Mouse (Mus musculus) heart, postnatal 14 days (tissue): ENCODE results near the gene Pagr1a. TPM values are rescaled to one million over a fixed set of nuclear protein-coding genes. Genes with fewer than 3 reads are reported as not detected.

ENCODE experiments used
- DNase-seq, 2 experiments: peaks; one replicate each; pipeline ENCODE4 v3.0.0; 2021 to 2022
- intact Hi-C: fragments of 180-260 bp; cut with DNase I; formaldehyde crosslinking; loops from one replicate; pipeline ENCODE4 v1.15.1; 2025
- total RNA-seq, 2 experiments: library from RNA; stranded (reverse); gene quantifications; 2 replicates each; pipeline ENCODE4 v1.2.3; 2021

Gene Pagr1a
- total RNA-seq, 2 experiments from 2014 or later = 15.2 to 20.6 TPM

GRCm38 (mm10) chr7:127008239-127009019 lies 8.7 kb downstream of the Pagr1a start:
- peak; percentile 80 to 83 for DNase-seq
- intact Hi-C loops = no loop called here

DNA sequence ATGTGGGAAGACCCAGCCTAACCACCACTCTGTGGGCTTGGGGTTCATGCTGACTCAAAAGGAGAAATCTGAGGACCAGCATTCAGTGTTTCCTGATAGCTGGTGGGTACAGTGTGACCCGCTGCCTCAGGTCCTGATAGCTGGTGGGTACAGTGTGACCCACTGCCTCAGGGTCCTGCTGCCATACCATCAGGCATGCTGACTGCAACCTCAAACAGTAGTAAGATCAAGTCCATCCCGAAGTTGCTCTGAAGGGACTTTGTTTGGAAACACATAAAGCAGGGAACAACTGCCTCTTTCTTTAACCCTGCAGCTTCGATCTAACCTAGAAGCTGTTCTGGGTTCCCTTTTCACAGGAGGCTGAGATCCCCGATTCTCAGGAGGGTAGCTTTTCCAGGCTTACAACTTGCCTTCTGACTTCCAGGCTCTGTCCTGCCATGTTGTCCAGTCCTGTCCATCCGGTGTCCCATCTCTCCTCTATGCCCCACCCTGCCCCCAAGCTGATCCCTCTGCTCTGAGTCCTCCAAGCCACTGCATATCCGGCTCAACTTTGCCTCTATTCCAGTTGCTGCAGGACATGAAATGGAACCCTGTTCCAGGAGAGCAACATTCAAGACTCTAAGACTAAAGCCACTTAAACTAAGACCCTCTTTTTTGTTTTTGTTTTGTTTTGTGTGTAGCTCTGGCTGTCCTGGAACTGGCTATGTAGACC lies 9.7 kb downstream of the Pagr1a start:
- intact Hi-C loops = no loop called here
- DNase-seq = no peak

- no peak for DNase-seq
- intact Hi-C loops = no loop called here
Measured at GRCm38 (mm10) chr7:127004122-127004875, 12.9 kb downstream of the Pagr1a start.

GRCm38 (mm10) chr7:127003620-127004019 lies 13.5 kb downstream of the Pagr1a start:
- intact Hi-C loops = no loop called here
- no peak for DNase-seq

GRCm38 (mm10) chr7:126999568-126999967 lies 17.6 kb downstream of the Pagr1a start:
- intact Hi-C loops = no loop called here
- no peak for DNase-seq

GRCm38 (mm10) chr7:126996449-126996848 lies 20.7 kb downstream of the Pagr1a start:
- DNase-seq = no peak
- intact Hi-C loops = no loop called here

GRCm38 (mm10) chr7:126988816-126989215 lies 28.3 kb downstream of the Pagr1a start:
- intact Hi-C loops = no loop called here
- no peak for DNase-seq

DNA sequence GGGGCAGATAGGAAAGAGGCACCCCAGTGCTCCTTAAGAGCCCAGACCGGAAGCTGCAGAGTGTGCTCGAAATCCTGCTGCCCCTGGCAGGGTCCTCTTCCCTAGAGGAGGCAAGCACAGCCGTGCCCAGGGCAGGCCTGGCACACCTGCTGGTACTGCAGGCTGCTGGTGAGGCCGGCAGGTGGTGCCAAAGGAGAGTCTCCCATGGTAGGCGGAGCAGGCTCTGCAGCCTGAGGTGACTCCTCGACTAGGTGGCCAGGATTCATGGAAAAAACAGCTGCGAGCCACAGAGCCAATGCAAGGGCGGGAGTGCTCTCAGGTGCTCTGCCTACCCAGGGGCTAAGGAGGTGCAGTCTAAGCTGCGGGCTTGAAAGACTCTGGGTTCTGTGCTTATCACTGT lies 30.8 kb downstream of the Pagr1a start:
- intact Hi-C loops = loop anchor here (2.0 kb wide), 1 partner anchor 118 kb away; no protein-coding TSS in a partner anchor
- DNase-seq = peak; percentile 36 to 62

- intact Hi-C loops = no loop called here
- peak in 1 of 2 experiments; percentile 44 for DNase-seq
Measured at GRCm38 (mm10) chr7:126984667-126985444, 32.3 kb downstream of the Pagr1a start.

DNA sequence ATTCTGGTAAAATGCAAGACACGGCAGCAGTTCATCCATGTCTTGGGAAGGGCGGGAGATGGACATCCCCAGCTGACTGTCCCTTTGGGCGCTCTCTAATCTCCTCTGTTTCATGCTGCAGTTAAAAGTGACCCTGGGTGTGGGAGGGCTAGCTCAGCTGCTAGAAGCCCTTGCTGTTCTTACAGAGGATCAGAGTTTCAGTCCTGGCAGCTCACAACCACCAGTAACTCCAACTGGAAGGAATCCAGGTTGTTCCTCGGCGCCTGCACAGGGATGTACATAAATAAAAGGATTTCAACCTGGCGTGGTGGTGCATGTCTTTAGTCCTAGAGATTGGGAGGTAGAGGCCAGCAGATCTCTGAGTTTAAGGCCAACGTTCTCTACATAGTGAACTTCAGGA lies 34.0 kb downstream of the Pagr1a start:
- intact Hi-C loops = no loop called here
- no peak for DNase-seq

DNA sequence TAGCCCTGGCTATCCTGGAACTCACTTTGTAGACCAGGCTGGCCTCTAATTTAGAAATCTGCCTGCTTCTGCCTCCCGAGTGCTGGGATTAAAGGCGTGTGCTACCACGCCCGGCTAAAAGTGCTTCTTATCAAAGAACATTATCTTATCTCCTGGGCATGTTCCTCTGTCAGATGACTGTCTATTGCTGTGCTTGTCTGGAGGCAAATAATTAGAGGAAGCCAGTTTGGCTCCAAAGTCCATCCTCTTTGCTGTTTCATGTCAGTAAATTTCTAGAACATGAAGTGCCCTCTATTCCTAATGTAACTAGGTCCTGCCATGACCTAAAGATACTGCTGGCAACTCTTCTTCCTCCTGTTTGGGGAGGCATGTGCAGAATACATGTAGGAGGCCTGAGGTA lies 35.1 kb downstream of the Pagr1a start:
- intact Hi-C loops = no loop called here
- no peak for DNase-seq

GRCm38 (mm10) chr7:126981601-126982000 lies 35.6 kb downstream of the Pagr1a start:
- intact Hi-C loops = no loop called here
- no peak for DNase-seq

DNA sequence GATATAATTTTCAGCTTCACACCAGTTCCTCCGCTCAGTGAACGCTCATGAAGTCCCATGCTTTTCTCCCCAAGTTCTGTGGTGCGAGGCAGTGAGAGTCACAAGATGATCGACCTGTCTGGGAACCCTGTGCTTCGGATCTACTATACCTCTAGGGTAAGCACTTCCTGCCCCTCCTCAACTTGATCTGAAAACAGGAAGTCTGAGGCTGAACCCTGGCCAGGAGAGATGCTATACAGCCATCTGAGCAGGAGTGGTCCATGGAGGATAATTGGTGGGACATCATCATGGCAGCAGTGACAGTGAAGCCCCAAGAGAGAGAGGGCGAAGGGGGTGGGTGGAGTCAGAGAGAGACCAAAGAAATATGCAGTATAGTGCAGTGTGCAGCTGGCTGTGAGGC lies 38.3 kb downstream of the Pagr1a start:
- DNase-seq = no peak
- intact Hi-C loops = no loop called here

GRCm38 (mm10) chr7:126976878-126977459 lies 40.2 kb downstream of the Pagr1a start:
- DNase-seq = no peak

DNA sequence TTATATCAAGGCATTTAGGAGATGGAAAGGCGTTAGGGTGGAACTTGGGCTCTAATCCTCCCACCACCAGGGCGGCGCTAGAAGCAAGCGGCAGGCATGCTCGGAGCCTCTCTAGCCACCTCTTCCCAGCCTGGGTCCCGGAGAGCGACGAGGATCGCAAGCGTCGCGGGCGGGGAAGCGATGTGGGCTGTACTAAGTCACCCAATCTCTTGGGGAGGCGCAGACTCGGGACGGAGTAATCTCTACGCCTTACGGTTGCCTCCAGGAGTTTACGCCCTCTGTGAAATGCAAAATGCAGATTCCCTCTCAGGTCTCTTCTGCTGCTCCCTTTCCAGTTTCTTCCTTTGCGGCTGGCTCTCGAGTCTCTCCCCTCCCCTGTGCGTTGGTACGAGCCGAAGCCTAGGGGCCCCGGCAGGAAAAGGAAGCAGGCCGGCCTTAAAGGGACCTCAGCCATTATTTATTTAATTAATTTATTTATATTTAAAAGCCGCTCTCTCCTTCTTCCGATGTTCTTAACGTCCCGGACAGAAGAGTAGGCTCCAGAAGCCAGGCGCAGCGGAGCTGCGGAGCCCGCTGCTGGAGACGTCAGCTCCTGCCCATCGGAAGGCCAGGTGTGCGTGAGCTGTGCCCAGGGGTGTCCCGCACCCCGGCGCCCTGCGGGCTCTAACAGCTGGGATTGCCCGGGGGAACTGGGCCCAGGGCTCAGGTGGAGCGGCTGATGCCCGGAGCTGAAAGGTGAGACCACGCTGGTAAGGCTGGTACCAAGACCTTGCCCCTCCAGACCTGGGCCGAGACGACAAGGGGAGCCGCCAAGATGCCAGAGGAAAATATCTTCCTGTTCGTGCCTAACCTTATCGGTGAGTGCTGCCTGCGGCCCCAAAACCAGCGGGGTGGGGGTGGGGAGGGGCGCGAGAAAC lies 40.9 kb downstream of the Pagr1a start, which contains the start of gene Cdiptos:
TSS of gene Cdiptos (minus strand) at position 149 of the 917 bp plus-strand sequence.
- intact Hi-C loops = loop anchor here (2.0 kb wide), 2 partner anchors 25 to 39 kb away; partner anchors contain the start of genes Mvp and Sez6l2
- DNase-seq = peak; percentile 97 to 98

More at GRCm38 (mm10) chr7:126976878-126977459, 40.2 kb downstream of the Pagr1a start:
- intact Hi-C loops = loop anchor here (2.0 kb wide), 2 partner anchors 26 to 38 kb away; partner anchors contain the start of genes Mvp and Sez6l2

DNA sequence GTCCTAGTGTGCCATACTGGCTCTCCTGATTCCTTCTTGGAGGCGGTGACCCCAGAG lies 41.4 kb downstream of the Pagr1a start, which contains the start of gene Cdipt:
TSS of gene Cdipt (plus strand) at position 22 of the 57 bp plus-strand sequence.
- intact Hi-C loops = no loop called here
- DNase-seq = no peak

DNA sequence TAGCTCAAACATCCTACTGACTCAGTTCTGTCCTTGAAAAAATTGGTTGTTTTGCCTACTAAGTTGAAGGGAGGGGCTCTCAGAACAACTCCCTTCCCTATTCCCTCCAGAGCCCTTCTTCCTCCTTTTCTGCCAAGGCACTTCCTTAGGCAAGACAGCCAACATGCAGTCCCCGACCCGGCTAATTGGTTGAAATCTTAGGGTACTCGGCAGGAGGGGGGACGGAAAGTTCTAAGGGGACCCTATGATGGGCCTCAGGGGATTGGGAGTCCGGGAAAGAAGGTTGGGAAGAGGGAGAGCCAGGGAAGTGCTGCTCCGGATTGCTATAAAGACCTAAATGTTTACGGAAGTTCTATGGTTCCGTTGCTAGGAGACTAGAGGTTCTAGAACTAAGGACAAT lies 41.7 kb downstream of the Pagr1a start:
- intact Hi-C loops = no loop called here
- peak; percentile 44 to 45 for DNase-seq

DNA sequence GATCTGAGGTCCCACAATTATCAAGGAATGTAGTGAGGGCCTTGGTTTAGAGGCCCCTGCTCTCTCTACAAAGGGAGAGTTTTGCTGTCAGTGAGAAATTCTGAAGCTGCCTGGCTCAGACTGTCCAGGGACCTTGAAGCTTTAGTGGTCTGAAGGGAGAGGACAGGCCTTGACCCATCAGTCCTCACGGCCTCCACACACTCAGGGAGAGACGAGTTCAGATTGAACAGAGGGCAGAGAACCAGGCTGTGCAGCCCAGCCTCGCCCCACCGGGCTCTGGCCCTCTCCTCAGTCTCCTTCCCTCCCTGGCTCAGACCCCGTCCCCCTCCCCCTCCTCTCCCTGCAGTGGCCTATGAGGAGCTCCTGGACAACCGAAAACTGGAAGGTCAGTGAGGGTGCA lies 49.8 kb downstream of the Pagr1a start:
- intact Hi-C loops = no loop called here
- DNase-seq = no peak

- no peak for DNase-seq
- intact Hi-C loops = no loop called here
Measured at GRCm38 (mm10) chr7:126965568-126965967, 51.6 kb downstream of the Pagr1a start.
